Mouse (Mus musculus): ENCODE data around the gene Tedc1. TPM values are rescaled to one million over a fixed set of nuclear protein-coding genes. Genes with fewer than 3 reads are reported as not detected.
A peak's percentile ranks its signal among the peaks of the same experiment; 100 is the strongest.

The Tedc1 gene
- polyA plus RNA-seq, 1 experiment from 2014 or later: 28.5 TPM

DNA sequence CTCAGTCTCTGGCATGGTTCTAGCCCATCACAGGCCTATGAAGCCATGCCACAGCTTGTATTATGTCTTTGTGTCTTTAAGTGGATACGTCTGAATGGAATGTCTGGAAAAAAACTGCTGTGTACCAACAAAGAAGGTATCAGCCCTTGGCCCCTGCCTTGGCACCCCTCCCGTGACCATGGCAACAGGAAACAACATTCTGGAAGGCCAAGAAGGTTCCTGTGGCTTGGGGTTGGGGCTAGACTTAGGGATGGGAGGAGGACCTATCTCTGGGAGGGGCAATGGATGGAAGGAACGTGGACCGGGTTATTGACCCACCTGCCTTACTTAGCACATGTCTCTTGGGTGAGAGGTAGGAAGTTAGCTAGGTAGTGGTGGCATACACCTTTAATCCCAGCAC, 6.9 kb upstream of the Tedc1 start:
- ATAC-seq (ENCODE audit: insufficient number of reproducible peaks, low FRiP score, low TSS enrichment, low read depth): no peak
- Histone ChIP-seq H3K9ac (no peak overlapping the region), H3K27ac (no peak overlapping the region), H3K4me1 (peaks cover 35% of the 10 kb centered on the region), H3K36me3 (no peaks in the 10 kb centered on the region), H3K4me2 (no peak overlapping the region), H3K9me3 (no peaks in the 10 kb centered on the region), H3K27me3 (peaks cover 47% of the 10 kb centered on the region), H3K4me3 (no peak overlapping the region)
- WGBS: 77% methylated on average over 4 of the region's 4 CpGs

DNA sequence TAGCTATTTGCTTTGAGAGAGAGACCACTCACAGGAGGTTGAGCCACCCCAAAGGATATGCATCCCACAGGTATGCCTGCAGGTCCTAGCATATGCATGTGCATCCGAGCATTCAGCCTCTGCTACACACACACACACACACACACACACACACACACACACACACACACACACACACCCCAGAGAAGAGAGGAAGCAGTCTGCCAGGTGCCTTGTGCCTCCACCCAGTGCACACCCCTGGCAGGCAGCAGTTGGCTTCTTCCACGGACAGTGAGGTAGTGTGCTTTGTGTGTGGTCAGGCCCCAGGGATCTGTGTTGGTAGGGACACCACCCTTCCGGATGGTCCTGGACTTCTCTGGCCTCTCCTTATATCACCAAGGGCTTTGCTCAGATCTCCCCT, 6.3 kb upstream of the Tedc1 start:
- Histone ChIP-seq H3K27me3 (peaks cover 47% of the 10 kb centered on the region), H3K4me3 (no peak overlapping the region), H3K9me3 (no peaks in the 10 kb centered on the region), H3K36me3 (no peaks in the 10 kb centered on the region), H3K4me2 (no peak overlapping the region), H3K4me1 (peaks cover 38% of the 10 kb centered on the region), H3K27ac (no peak overlapping the region), H3K9ac (no peak overlapping the region)
- no peak for ATAC-seq (ENCODE audit: insufficient number of reproducible peaks, low FRiP score, low TSS enrichment, low read depth)
- 64% methylated on average over 3 of the region's 3 CpGs for WGBS

DNA sequence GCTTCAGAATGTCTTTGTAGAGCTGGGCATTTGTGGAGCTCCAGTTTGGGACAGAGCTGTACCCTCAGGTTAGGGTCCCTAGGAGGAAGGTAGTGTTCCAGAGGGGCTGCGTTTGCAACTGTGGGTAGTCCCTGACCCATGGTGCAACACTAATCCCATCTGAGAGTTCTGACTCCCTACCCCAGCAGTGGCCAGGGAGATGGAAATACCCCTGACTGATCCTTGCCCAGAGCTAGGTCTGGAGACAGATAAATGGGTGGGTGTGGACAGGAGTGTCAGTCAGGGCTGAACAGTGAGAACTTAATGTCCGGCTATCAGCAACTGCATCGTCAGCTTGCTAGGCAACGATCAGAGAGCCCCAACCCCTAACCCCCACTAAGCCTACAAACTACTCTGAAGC, 5.6 kb upstream of the Tedc1 start:
- no peak overlapping the region for H3K4me2 ChIP-seq
- H3K9me3 ChIP-seq: no peaks in the 10 kb centered on the region
- H3K9ac ChIP-seq: no peak overlapping the region
- no peak overlapping the region for H3K4me3 ChIP-seq
- no peak for ATAC-seq (ENCODE audit: insufficient number of reproducible peaks, low FRiP score, low TSS enrichment, low read depth)
- 74% methylated on average over 4 of the region's 4 CpGs for WGBS
- peaks cover 45% of the 10 kb centered on the region for H3K27me3 ChIP-seq
- H3K4me1 ChIP-seq: peaks cover 44% of the 10 kb centered on the region
- no peaks in the 10 kb centered on the region for H3K36me3 ChIP-seq
- H3K27ac ChIP-seq: no peak overlapping the region

DNA sequence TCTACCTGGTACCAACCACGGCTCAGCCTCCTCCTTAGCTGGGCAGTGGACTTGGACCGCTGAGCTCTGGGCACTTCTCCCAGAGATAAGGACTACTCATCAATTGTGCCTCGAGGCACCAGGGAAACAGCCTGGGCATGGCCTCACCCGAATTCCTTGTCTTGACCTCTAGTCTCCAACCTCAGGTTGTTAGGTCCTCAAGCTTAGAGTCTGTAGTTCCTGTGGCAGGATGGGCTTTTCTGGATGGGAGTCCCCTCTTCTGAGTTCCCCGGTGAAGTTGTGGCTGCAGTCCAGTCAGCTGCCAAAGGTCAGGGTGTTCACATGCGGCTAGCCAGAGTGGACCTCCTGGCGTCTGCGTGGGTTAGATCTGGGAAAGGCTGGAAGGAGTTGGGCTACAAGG, 5.2 kb upstream of the Tedc1 start:
- H3K27ac ChIP-seq: no peak overlapping the region
- H3K9me3 ChIP-seq: no peaks in the 10 kb centered on the region
- H3K4me3 ChIP-seq: 0 out of 2 replicates have a peak overlapping the region, but pooled peaks have one; percentile 53
- peaks cover 43% of the 10 kb centered on the region for H3K27me3 ChIP-seq
- WGBS: 76% methylated on average over 8 of the region's 8 CpGs
- ATAC-seq (ENCODE audit: insufficient number of reproducible peaks, low FRiP score, low TSS enrichment, low read depth): no peak
- no peaks in the 10 kb centered on the region for H3K36me3 ChIP-seq
- peaks cover 42% of the 10 kb centered on the region for H3K4me1 ChIP-seq
- no peak overlapping the region for H3K9ac ChIP-seq
- peak overlapping the region; percentile 86; the same call in 1 of the 2 replicates for H3K4me2 ChIP-seq

DNA sequence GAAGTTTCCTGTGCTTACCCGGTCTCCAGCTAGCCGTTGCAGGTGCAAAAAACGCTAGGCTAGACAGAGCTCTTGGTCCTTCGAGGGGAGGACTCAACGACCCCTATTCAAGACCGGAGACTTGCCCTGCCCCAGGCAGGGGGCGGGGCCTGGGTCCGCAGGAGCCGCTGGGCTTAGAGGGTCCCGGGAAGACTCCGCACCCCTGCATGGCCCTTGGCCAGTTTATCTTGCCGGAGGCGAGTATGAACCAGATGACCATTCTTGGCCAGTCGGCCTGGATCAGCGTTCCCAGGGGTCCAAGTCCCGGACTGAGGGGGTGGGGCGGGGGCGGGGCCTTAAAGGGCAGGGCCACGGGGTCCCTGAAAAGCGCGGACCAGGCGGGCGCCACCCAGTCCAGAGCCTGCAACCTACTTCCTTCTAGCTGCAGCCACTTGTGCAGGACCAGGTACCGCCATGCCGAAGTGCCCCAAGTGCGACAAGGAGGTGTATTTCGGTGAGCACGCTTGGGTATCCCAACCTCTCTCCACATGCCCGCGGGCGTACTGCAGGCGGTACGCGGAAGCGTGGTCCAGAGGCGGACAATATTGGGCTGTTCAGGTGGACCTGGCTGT, 4.5 kb upstream of the Tedc1 start:
- peak overlapping the region; percentile 41 for H3K9ac ChIP-seq
- WGBS: under 1% methylated on average over 36 of the region's 36 CpGs

DNA sequence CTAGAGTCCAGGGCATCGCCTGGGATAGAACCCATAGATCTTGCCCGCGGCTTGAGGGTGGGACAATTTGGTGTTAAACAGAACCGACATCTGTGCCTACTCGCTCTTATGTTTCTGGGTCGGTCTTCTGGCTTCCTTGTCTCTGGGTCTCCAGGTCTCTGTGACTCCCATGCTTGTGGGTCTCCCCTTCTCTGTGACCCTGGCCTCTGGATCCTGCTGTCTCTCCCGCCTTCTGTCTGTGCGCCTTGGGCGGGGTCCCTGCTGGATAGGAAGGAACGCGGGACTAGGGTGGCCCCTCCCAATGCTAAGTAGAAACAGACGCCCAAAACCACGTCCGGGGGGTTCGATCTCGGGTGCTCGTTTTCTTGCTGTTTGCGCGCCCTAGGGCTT, 4.0 kb upstream of the Tedc1 start:
- no peaks in the 10 kb centered on the region for H3K36me3 ChIP-seq
- peaks cover 42% of the 10 kb centered on the region for H3K4me1 ChIP-seq
- peak overlapping the region; percentile 41 for H3K9ac ChIP-seq
- 10% methylated on average over 19 of the region's 19 CpGs for WGBS
- peaks cover 37% of the 10 kb centered on the region for H3K27me3 ChIP-seq
- H3K27ac ChIP-seq: 0 out of 2 replicates have a peak overlapping the region, but pooled peaks have one; percentile 7
- H3K4me2 ChIP-seq: peak overlapping the region; percentile 86
- peak overlapping the region; percentile 53 for H3K4me3 ChIP-seq
- no peaks in the 10 kb centered on the region for H3K9me3 ChIP-seq
- no peak for ATAC-seq (ENCODE audit: insufficient number of reproducible peaks, low FRiP score, low TSS enrichment, low read depth)

More for the DNA sequence above, 4.5 kb upstream of the Tedc1 start:
- H3K36me3 ChIP-seq: no peaks in the 10 kb centered on the region
- H3K9me3 ChIP-seq: no peaks in the 10 kb centered on the region
- ATAC-seq (ENCODE audit: insufficient number of reproducible peaks, low FRiP score, low TSS enrichment, low read depth): no peak
- peaks cover 40% of the 10 kb centered on the region for H3K4me1 ChIP-seq
- H3K27me3 ChIP-seq: peaks cover 41% of the 10 kb centered on the region
- H3K4me2 ChIP-seq: peak overlapping the region; percentile 86
- 0 out of 2 replicates have a peak overlapping the region, but pooled peaks have one; percentile 7 for H3K27ac ChIP-seq
- peak overlapping the region; percentile 53 for H3K4me3 ChIP-seq

DNA sequence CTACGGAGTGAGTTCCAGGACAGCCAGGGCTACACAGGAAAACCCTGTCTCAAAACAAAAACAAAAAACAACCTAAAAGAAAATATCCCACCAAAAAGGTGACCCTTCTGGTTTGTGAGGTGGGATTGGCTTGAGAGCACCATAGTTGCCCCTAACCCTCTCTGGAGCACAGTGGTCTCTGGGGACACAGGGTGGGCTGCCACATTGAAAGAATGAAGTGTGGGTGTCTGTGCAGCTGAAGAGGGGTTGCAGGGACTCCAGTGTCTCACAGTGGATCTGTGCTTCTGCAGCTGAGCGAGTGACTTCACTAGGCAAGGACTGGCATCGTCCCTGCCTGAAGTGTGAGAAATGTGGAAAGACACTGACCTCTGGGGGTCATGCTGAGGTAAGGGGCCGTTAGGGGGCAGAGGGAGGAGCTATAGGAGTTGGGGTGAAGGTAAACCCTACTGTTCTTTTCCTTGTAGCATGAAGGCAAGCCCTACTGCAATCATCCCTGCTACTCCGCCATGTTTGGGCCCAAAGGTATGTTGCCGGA, 3.2 kb upstream of the Tedc1 start:
- no peaks in the 10 kb centered on the region for H3K9me3 ChIP-seq
- ATAC-seq (ENCODE audit: insufficient number of reproducible peaks, low FRiP score, low TSS enrichment, low read depth): no peak
- no peaks in the 10 kb centered on the region for H3K36me3 ChIP-seq
- 80% methylated on average over 6 of the region's 6 CpGs for WGBS
- H3K4me2 ChIP-seq: 0 out of 2 replicates have a peak overlapping the region, but pooled peaks have one; percentile 86
- no peak overlapping the region for H3K27ac ChIP-seq
- peaks cover 38% of the 10 kb centered on the region for H3K4me1 ChIP-seq
- H3K9ac ChIP-seq: no peak overlapping the region
- H3K27me3 ChIP-seq: peaks cover 31% of the 10 kb centered on the region
- peak overlapping the region; percentile 53 for H3K4me3 ChIP-seq

DNA sequence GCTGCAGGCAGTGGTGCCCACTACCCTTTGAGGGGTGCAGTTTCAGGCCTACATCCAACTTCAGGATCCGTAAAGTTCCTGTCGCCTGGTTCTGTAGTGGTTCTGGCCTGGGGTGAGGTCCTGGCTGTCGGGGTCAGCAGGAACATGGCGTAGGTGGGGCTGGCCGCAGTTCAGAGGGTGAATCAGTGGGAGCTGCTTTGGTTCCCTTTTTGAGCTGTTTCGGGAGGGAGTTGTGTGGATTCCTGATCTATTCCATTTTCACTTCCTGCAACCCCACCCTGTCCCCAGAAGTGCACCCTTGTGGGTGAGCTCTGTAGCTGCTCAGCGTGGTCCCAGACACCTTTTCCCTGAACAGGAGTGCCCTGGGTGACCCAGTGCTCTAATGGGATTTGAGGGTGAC, 2.2 kb upstream of the Tedc1 start:
- ATAC-seq (ENCODE audit: insufficient number of reproducible peaks, low FRiP score, low TSS enrichment, low read depth): no peak
- Histone ChIP-seq H3K36me3 (no peaks in the 10 kb centered on the region; the same call in 1 of the 2 replicates), H3K9ac (no peak overlapping the region), H3K4me3 (no peak overlapping the region), H3K9me3 (no peaks in the 10 kb centered on the region), H3K27me3 (peaks cover 23% of the 10 kb centered on the region), H3K27ac (no peak overlapping the region), H3K4me1 (peaks cover 38% of the 10 kb centered on the region), H3K4me2 (no peak overlapping the region)
- 95% methylated on average over 7 of the region's 7 CpGs for WGBS

DNA sequence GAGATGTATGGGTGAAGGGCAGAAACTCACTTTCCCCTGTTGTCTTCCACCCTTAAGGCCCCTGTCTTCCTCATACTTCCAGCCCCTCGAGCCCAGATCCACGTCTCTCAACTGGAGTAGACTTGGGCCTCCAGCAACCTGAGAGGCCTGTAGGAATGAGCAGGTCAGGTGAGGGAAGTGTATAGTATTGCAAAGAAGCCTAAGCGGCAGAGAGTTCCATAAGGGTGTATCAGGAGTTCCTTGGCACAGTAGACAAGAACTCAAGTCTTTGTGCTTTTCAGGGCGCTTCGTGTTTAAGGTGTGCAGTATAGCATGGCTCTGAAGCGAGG, 1.5 kb upstream of the Tedc1 start:
- peaks cover 23% of the 10 kb centered on the region for H3K27me3 ChIP-seq
- H3K4me2 ChIP-seq: peak overlapping the region; percentile 93
- WGBS: 68% methylated on average over 6 of the region's 6 CpGs
- ATAC-seq (ENCODE audit: insufficient number of reproducible peaks, low FRiP score, low TSS enrichment, low read depth): no peak
- H3K27ac ChIP-seq: peak overlapping the region; percentile 89
- peak overlapping the region; percentile 76 for H3K4me3 ChIP-seq
- H3K36me3 ChIP-seq: peaks cover under 1% of the 10 kb centered on the region; the same call in 1 of the 2 replicates
- no peak overlapping the region for H3K9ac ChIP-seq
- peaks cover 38% of the 10 kb centered on the region for H3K4me1 ChIP-seq
- H3K9me3 ChIP-seq: no peaks in the 10 kb centered on the region

DNA sequence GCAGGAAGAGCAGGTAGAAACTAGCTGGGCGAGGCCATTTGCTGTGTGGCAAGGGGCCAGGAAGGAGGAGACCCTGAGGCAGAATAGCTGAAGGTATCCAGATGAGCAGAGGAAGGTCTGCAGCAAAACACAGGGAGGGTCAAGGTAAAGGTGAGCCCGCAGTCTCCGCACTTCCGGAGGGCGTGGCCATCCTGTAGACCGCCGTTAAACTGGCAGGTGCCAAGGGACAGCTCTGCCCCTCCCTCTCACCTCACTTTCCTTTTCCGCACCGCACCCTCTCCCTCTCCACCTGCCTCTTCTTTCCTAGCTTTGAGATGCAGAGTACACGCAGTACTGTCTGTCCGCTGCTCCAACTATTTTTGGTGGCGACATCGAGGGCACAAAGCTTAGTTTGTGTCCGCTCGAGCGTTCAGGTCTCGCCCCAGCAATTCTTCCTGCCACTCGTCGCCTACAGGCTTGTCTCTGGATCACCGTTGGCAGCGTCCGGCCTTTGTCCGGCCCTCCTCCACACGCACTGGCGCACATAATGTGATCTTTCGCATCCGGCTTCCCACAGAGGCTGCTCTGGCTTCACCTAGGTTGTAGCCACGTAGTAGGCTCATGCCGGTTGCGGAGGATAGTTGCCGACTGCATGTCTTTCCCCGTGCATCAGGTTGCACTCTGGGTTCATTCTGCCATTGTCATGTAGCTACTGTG, 997 bp upstream of the Tedc1 start:
- no peak for ATAC-seq (ENCODE audit: insufficient number of reproducible peaks, low FRiP score, low TSS enrichment, low read depth)
- Histone ChIP-seq H3K4me1 (peaks cover 38% of the 10 kb centered on the region), H3K9me3 (no peaks in the 10 kb centered on the region), H3K36me3 (peaks cover 3% of the 10 kb centered on the region; the same call in 1 of the 2 replicates), H3K4me2 (peak overlapping the region; percentile 93), H3K9ac (peak overlapping the region; percentile 50), H3K27me3 (peaks cover 23% of the 10 kb centered on the region), H3K4me3 (peak overlapping the region; percentile 76), H3K27ac (peak overlapping the region; percentile 89)
- 5% methylated on average over 31 of the region's 32 CpGs for WGBS

DNA sequence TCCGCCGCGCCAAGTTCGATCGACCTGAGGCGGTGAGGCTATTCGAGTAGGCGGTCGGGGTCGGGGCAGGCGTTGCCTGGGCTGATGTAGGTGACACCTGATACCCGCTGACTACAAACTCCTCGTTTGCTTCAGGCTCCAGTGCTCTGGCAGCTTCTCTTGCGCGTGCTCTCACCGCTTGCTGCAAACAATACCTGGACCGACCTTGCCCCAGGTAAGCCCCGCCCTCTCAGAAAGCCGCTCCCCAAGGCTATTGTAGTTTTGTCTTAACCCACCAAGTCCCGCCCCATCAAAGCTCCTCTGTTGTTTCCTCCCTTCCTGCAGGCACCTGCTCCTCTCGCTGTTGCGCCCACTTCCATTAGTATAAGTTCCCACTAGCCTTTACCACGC, 314 bp downstream of the Tedc1 start:
- Histone ChIP-seq H3K36me3 (peaks cover 5% of the 10 kb centered on the region), H3K27me3 (peaks cover 10% of the 10 kb centered on the region; the same call in 1 of the 2 replicates), H3K4me3 (peak overlapping the region; percentile 76), H3K4me1 (peaks cover 35% of the 10 kb centered on the region), H3K9ac (peak overlapping the region; percentile 46), H3K4me2 (peak overlapping the region; percentile 93), H3K27ac (0 out of 2 replicates have a peak overlapping the region, but pooled peaks have one; percentile 33), H3K9me3 (no peaks in the 10 kb centered on the region)
- ATAC-seq (ENCODE audit: insufficient number of reproducible peaks, low FRiP score, low TSS enrichment, low read depth): no peak
- 1% methylated on average over 23 of the region's 23 CpGs for WGBS

DNA sequence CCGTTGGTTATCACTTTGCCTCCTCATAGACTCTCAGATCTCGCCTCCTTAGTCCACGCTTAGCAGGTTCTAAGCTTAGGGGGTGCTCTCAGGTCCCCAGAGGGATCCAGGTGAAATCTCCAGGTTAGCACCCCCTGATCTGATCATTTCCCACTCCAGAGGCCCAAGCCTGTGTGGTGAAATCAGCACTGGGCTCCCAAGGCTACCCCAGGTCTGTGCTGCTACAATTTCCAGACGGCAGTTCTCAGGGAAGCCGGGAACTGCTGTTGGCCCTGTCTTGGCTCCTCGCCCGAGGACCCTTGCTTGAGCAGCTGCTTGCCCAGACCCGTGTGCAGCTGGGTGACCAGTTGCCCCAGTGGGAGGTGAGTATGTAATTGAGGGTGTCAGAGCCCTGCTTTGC, 781 bp downstream of the Tedc1 start:
- Histone ChIP-seq H3K27ac (no peak overlapping the region), H3K4me1 (peaks cover 30% of the 10 kb centered on the region), H3K4me3 (peak overlapping the region; percentile 76), H3K27me3 (0 out of 2 replicates have a peak, but pooled peaks cover 7% of the 10 kb centered on the region), H3K9me3 (no peaks in the 10 kb centered on the region), H3K36me3 (peaks cover 8% of the 10 kb centered on the region), H3K9ac (peak overlapping the region; percentile 46), H3K4me2 (peak overlapping the region; percentile 93)
- WGBS: 32% methylated on average over 8 of the region's 8 CpGs
- no peak for ATAC-seq (ENCODE audit: insufficient number of reproducible peaks, low FRiP score, low TSS enrichment, low read depth)
